Mouse (Mus musculus) G1E (cell line): Measurements from ENCODE around the gene Agap1. TPM values are rescaled to one million over a fixed set of nuclear protein-coding genes. Genes with fewer than 3 reads are reported as not detected.

ENCODE experiments used
- ATAC-seq: 2 replicates; pipeline ENCODE4 v1.8.0; 2016; ENCODE audit warnings: mild to moderate bottlenecking; ENCODE audit not compliant: insufficient number of reproducible peaks, poor library complexity, low FRiP score, severe bottlenecking; ENCODE audit errors: extremely low read depth
- DNase-seq: peaks from one replicate; pipeline ENCODE4 v3.0.0; 2012; ENCODE audit warnings: low spot score
- H3K27me3 ChIP-seq: 2 replicates; pipeline ENCODE4 v1.6.1; 2012; ENCODE audit warnings: mild to moderate bottlenecking, low read length, inconsistent platforms; ENCODE audit not compliant: insufficient read depth
- H3K36me3 ChIP-seq: replicated peaks from 2 replicates; pipeline ENCODE3; 2012; ENCODE audit warnings: mild to moderate bottlenecking, inconsistent platforms
- H3K4me1 ChIP-seq: 2 replicates; pipeline ENCODE4 v1.6.1; 2012; ENCODE audit warnings: low read depth, low read length, inconsistent platforms, mixed read lengths; ENCODE audit not compliant: insufficient read depth
- H3K4me3 ChIP-seq: 2 replicates; pipeline ENCODE4 v1.5.1; 2012; ENCODE audit warnings: low read depth, mild to moderate bottlenecking, inconsistent platforms, low read length, moderate library complexity, mixed read lengths
- H3K9me3 ChIP-seq: replicated peaks from 2 replicates; pipeline ENCODE4 v1.6.1; 2012; ENCODE audit warnings: inconsistent platforms
- CTCF ChIP-seq: IDR thresholded peaks from 2 replicates; pipeline ENCODE4 v1.5.1; 2012; ENCODE audit warnings: low read depth, low read length, inconsistent platforms, mixed read lengths
- GATA1 ChIP-seq: IDR thresholded peaks from 2 replicates; pipeline ENCODE4 v1.6.1; 2012; ENCODE audit warnings: borderline replicate concordance, low read length, inconsistent platforms, mixed read lengths
- GATA2 ChIP-seq: IDR thresholded peaks from 2 replicates; pipeline ENCODE4 v1.6.1; 2012; ENCODE audit warnings: low read depth, low read length, inconsistent platforms, borderline replicate concordance
- POLR2AphosphoS5 ChIP-seq: IDR thresholded peaks from 2 replicates; pipeline ENCODE4 v1.6.1; 2012; ENCODE audit warnings: low read depth, low read length, inconsistent platforms; ENCODE audit not compliant: insufficient replicate concordance
- TAL1 ChIP-seq: conservative IDR thresholded peaks from 2 replicates; pipeline ENCODE4 v1.6.1; 2012; ENCODE audit warnings: low read depth, low read length, inconsistent platforms, mixed read lengths
- polyA plus RNA-seq: library from polyadenylated mRNA; stranded (reverse); fragments of >175 nt; gene quantifications from 2 replicates; pipeline ENCODE4 v1.2.3, GENCODE M21; 2012
- total RNA-seq, 2 experiments: library from RNA; stranded (forward) in 1 of 2; stranded (reverse) in 1 of 2; fragments of 200-1000 nt in 1 of 2; fragments of >200 nt in 1 of 2; fragmentation: Nextera tagmentation in 1 of 2; gene quantifications; 2 replicates each; pipeline ENCODE4 v1.2.3; 2014 to 2017

Agap1 gene
- total and polyA plus RNA-seq, 3 experiments = 0.01 to 0.45 (median 0.16) TPM

DNA sequence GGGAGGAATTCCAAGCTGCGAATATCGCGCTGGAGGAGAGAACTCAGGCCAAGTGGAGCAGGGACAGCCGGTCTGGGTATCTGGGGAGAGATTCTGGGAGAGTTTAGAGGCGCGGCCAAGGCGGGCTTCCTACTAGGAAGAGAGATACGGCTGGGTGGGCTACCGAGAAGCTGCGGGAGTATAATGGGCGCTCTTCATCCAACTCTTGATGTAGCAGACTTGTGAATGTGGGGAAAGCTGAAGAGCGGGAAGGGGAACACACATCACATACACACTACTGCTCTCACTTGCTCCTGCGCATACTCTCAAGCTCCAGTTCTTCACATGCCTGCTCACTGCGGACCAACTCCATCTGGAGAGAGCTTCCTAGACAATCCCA lies 469.0 kb downstream of the Agap1 start:
- DNase-seq (no peak), ATAC-seq (no peak)
- Histone ChIP-seq H3K4me1 (no peaks in the 10 kb centered on the region), H3K9me3 (peaks cover 96% of the 10 kb centered on the region), H3K4me3 (no peak overlapping the region), H3K27me3 (no peaks in the 10 kb centered on the region), H3K36me3 (no peaks in the 10 kb centered on the region)
- TF ChIP-seq POLR2AphosphoS5 (no peak), GATA1 (no peak), CTCF (no peak), TAL1 (no peak), GATA2 (no peak)

DNA sequence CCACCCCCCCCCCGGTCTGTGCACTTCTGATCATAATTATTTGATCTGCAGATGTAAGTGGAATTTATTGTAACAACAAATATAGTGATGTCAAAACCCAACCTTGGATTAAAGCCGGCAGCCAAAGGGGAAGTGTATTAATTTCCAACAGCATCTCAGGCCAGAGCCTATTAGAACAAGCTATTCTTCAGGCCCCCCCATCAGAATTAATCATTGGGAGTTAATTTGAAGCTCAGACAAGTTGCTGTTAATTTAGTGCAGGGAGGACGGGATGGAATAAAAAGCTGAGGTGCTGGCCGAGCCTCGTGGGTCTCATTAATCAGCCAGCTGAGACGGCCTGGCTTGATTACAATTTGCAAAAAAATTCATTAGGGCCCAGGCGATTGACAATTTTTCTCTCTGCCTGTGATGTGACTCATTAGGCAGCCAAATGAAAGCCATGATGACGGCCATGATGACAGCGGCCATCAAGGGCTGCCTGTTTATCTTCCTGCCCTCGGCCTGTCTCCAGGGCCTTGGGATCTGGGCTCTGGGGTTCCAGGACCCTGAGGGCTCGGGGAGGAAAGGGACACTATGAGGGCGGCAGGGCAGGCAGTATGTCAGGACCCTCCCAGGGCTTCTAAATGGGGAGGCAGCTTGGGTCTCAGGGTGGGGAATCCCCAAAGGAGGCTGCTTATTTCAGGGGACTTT lies 471.0 kb downstream of the Agap1 start:
- Histone ChIP-seq H3K36me3 (no peaks in the 10 kb centered on the region), H3K9me3 (peaks cover 95% of the 10 kb centered on the region), H3K4me3 (no peak overlapping the region), H3K27me3 (no peaks in the 10 kb centered on the region), H3K4me1 (no peaks in the 10 kb centered on the region)
- DNase-seq (no peak), ATAC-seq (no peak)
- TF ChIP-seq TAL1 (no peak), GATA2 (no peak), GATA1 (no peak), POLR2AphosphoS5 (no peak), CTCF (no peak)

DNA sequence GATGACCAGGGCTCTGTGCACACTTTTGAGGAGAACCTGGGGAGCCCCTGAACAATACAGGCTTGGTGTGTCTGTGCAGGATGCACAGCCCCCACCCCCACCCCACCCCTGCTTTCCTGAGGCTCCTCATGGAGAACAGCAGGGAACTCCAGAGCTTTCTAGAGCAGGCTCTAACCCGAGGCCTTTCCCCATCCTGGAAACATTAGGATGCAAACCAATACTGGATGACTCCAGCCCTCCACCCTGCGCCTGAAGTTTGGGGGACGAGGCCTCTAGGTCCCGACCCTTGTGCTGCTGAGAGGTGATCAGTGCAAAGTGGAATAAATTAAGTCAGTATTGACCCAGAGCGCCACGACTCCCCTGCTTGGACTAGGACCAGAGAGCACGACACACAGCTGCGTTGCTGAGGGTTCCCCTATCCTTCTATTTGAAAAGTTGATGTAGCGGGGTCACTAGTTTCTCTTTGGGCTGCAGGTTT lies 472.0 kb downstream of the Agap1 start:
- H3K36me3 ChIP-seq = no peaks in the 10 kb centered on the region
- no peak for DNase-seq
- H3K4me1 ChIP-seq = no peaks in the 10 kb centered on the region
- no peaks in the 10 kb centered on the region for H3K27me3 ChIP-seq
- H3K4me3 ChIP-seq = peak overlapping the region; percentile 4; the same call in 1 of the 2 replicates
- H3K9me3 ChIP-seq = peaks cover 97% of the 10 kb centered on the region
- no peak for TF ChIP-seq TAL1
- ATAC-seq = no peak

DNA sequence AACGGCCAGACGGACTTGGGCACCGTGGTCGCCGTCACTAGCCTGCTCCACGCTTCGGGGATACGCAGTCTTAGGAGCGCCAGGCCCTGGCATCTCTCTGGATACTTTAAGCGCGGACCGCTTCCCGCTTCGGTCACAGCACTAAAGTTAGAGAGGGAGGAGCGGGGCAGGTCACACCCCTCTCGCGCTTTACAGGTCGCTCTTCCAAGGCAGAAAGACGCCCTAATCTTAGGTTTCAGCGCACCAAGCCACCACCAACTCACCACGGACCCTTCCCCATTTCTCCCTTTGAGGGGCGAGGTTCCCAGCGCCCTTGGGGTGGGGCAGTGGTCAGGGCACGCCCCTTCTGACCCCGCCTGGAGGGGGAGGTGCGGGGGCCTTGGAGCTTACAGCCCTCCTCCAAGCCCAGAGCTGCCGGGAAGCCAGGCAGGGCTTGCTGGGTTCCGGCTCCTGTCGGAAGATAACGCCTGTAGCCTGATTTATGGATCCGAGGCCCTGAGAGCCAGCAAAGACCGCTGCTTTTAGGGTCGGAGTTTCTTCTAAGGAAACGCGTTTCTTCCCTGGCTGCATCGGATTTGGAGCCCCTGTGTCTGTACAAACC lies 472.6 kb downstream of the Agap1 start:
- Histone ChIP-seq H3K4me3 (peak overlapping the region; percentile 4; the same call in 1 of the 2 replicates), H3K36me3 (no peaks in the 10 kb centered on the region), H3K4me1 (no peaks in the 10 kb centered on the region)

DNA sequence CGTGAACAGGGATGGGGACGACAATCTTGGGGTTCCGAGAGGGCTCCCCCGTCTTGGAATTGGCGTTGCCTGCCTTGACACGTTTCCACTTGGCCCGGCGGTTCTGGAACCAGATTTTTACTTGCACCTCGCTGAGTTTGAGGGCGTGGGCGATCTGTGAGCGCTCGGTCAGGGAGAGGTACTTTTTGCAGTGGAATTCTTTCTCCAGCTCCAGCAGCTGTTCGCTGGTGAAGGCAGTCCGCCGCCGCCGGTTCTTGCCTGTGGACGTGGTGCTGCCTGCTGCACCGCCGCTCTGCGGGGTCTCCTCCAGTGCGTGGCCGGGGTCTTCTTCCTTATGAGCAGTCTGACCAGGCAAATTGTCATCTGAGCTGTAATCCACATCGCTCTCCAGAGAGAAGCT lies 474.1 kb downstream of the Agap1 start:
- Histone ChIP-seq H3K4me3 (no peak overlapping the region; the same call in 1 of the 2 replicates), H3K9me3 (peaks cover 93% of the 10 kb centered on the region), H3K27me3 (no peaks in the 10 kb centered on the region), H3K4me1 (no peaks in the 10 kb centered on the region), H3K36me3 (no peaks in the 10 kb centered on the region)
- DNase-seq = no peak
- ATAC-seq = no peak
- TF ChIP-seq GATA2 (no peak), TAL1 (no peak), GATA1 (no peak), POLR2AphosphoS5 (no peak), CTCF (no peak)

More for the DNA sequence above, 472.6 kb downstream of the Agap1 start:
- DNase-seq (no peak), ATAC-seq (no peak)
- Histone ChIP-seq H3K9me3 (peaks cover 97% of the 10 kb centered on the region), H3K27me3 (no peaks in the 10 kb centered on the region)
- TF ChIP-seq TAL1 = no peak
- no peak for TF ChIP-seq GATA2
- TF ChIP-seq POLR2AphosphoS5 = no peak
- no peak for TF ChIP-seq CTCF
- TF ChIP-seq GATA1 = no peak

DNA sequence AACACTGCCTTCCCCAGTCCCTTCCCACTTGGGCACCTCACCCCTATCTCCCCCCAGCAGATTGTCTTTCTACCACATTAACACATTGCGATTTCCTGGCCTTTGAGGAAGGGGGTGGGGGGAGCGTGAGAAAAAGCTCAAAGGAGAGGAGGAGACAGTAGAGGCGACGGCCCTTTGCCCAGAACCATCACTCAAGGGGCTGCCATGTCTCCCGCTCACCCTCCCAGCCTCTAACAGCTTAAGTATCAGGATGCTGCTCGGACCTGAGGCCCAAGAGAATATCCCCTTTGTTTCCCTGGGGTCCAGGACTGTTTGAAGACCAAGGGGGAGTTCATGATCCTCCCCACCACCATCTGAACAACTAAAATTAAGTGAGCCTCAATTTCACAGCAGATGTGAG lies 474.6 kb downstream of the Agap1 start:
- H3K9me3 ChIP-seq = peaks cover 93% of the 10 kb centered on the region
- no peak for DNase-seq
- no peaks in the 10 kb centered on the region for H3K27me3 ChIP-seq
- H3K4me3 ChIP-seq = no peak overlapping the region
- H3K4me1 ChIP-seq = no peaks in the 10 kb centered on the region
- H3K36me3 ChIP-seq = no peaks in the 10 kb centered on the region
- TF ChIP-seq GATA2 (no peak), GATA1 (no peak), TAL1 (no peak), POLR2AphosphoS5 (no peak), CTCF (no peak)
- ATAC-seq = no peak
